Mouse (Mus musculus): ENCODE measurements at regions not wholly inside any gene's neighbourhood (a gene's known extent, or its start where the extent isn't known, plus 50 kb on each side); places are given as distances from the start of the nearest gene placed in this dataset.

GRCm38 (mm10) chr2:8628007-8628406 is 1118.6 kb upstream of the Celf2 start:
- DNase-seq (ENCODE audit: inconsistent ontology term): no peak

- DNase-seq (ENCODE audit: inconsistent ontology term): peak; percentile 2
Observed at GRCm38 (mm10) chr2:8628485-8629208, 1119.3 kb upstream of the Celf2 start.

- no peak for DNase-seq (ENCODE audit: inconsistent ontology term)
Observed at GRCm38 (mm10) chr2:8638082-8638481, 1128.7 kb upstream of the Celf2 start.

GRCm38 (mm10) chr2:8639282-8639681 is 1129.9 kb upstream of the Celf2 start:
- DNase-seq (ENCODE audit: inconsistent ontology term): no peak

- DNase-seq (ENCODE audit: inconsistent ontology term): no peak
Observed at GRCm38 (mm10) chr2:8645463-8645862, 1136.1 kb upstream of the Celf2 start.

- DNase-seq (ENCODE audit: inconsistent ontology term): no peak
Observed at GRCm38 (mm10) chr2:8660544-8660943, 1151.2 kb upstream of the Celf2 start.

- peak; percentile 23 for DNase-seq (ENCODE audit: inconsistent ontology term)
Observed at GRCm38 (mm10) chr2:8673751-8674378, 1164.5 kb upstream of the Celf2 start.

GRCm38 (mm10) chr2:8675537-8675936 is 1166.2 kb upstream of the Celf2 start:
- peak; percentile 3 for DNase-seq (ENCODE audit: inconsistent ontology term)

- no peak for DNase-seq (ENCODE audit: inconsistent ontology term)
Observed at GRCm38 (mm10) chr2:8676546-8676945, 1167.2 kb upstream of the Celf2 start.

- no peak for DNase-seq (ENCODE audit: inconsistent ontology term)
Observed at GRCm38 (mm10) chr2:8690846-8691643, 1181.7 kb upstream of the Celf2 start.

- DNase-seq (ENCODE audit: inconsistent ontology term): no peak
Observed at GRCm38 (mm10) chr2:8729306-8729705, 1151.7 kb upstream of the 4930412O13Rik start.

GRCm38 (mm10) chr2:8754142-8754541 is 1126.9 kb upstream of the 4930412O13Rik start:
- DNase-seq (ENCODE audit: inconsistent ontology term): no peak

GRCm38 (mm10) chr2:8756546-8756945 is 1124.5 kb upstream of the 4930412O13Rik start:
- DNase-seq (ENCODE audit: inconsistent ontology term): no peak

GRCm38 (mm10) chr2:8770636-8771035 is 1110.4 kb upstream of the 4930412O13Rik start:
- peak; percentile 59 for DNase-seq (ENCODE audit: inconsistent ontology term)

GRCm38 (mm10) chr2:8781152-8781935 is 1099.7 kb upstream of the 4930412O13Rik start:
- DNase-seq (ENCODE audit: inconsistent ontology term): peak; percentile 46

GRCm38 (mm10) chr2:8782225-8782624 is 1098.8 kb upstream of the 4930412O13Rik start:
- DNase-seq (ENCODE audit: inconsistent ontology term): no peak

GRCm38 (mm10) chr2:8802061-8802460 is 1079.0 kb upstream of the 4930412O13Rik start:
- no peak for DNase-seq (ENCODE audit: inconsistent ontology term)

- no peak for DNase-seq (ENCODE audit: inconsistent ontology term)
Observed at GRCm38 (mm10) chr2:8809609-8810008, 1071.4 kb upstream of the 4930412O13Rik start.

- no peak for DNase-seq (ENCODE audit: inconsistent ontology term)
Observed at GRCm38 (mm10) chr2:8818127-8818526, 1062.9 kb upstream of the 4930412O13Rik start.

- DNase-seq (ENCODE audit: inconsistent ontology term): no peak
Observed at GRCm38 (mm10) chr2:8825406-8825805, 1055.6 kb upstream of the 4930412O13Rik start.

Measured in Muller cell, postnatal 12 days (primary cell).